Mouse (Mus musculus) mouse trophoblast stem cell (cell line): ENCODE data around the gene Tmem144.

ENCODE experiments used
- in situ Hi-C, 2 experiments: fragments of 300-500 bp; cut with MseI, MboI; formaldehyde crosslinking; loops; 2 replicates in 1 of 2; 3 replicates in 1 of 2; pipeline ENCODE4 v1.15.1; 2025

The Tmem144 gene

DNA sequence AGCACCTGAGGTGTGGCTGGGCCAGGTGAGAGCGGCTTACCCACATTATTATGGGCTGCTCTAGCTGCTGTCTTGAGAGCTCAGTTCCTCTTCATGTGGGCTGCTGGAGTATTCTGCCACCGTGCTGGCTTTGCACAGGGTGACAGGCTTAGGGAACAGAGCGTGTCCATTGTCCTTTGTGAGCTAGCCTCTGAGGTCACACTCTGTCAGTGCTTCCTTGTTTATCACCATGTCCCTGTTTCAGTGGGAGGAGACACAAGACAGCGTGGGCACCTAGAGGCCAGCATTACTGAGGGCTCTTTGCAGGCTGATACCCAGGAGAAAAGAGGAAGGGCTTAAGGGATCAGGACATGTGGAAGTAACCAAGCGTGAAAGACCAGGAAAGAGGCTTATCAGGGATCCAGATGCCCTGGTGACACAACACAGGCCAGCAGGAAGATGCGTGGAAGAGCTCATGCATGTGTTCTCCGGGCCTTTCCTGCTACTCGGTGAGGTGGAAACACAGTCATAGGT lies at the start of gene Tmem144:
Gene Tmem144 (minus strand): TSS at position 120 of the 513 bp plus-strand sequence.
- in situ Hi-C loops, result no loop called here

DNA sequence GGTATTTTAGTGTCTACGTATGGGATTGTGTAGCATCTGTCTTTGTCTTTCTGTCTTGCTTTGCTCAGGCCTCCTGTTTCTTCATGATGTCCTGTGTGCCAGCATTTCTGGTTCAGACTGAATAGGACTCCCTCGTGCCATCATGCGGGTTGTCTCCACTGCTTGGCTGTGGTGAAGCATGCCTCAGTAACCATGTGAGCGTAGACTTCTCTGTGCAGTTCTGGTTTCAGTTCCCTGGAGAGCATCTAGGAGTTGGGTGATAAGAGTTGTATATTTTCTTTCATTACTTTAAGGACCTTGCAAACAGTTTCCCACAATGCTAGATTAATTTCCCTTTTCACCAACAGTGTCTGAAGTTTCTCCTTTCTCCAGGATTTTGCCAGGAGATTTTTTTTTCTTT lies 49.2 kb upstream of the Tmem144 start:
- in situ Hi-C loops, result no loop called here

DNA sequence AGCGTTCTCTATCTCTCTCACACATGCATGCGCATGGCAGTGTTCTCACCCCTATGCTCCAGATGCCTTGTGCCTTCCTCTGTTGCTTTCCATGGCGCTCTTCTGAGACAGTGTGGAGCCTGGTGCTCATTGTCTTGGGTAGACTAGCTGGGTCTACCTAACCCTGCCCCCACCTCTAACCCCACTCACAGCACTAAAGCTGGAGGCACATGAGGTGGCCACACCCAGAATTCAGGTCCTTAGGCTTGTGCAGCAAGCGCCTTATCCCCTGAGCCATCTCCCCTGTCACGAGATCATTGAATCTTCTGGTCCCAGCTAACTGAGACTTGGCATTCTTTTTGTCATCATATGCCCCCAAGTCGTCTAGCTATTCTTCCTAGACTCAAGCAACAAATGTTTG lies 48.7 kb upstream of the Tmem144 start:
- in situ Hi-C loops, result no loop called here

DNA sequence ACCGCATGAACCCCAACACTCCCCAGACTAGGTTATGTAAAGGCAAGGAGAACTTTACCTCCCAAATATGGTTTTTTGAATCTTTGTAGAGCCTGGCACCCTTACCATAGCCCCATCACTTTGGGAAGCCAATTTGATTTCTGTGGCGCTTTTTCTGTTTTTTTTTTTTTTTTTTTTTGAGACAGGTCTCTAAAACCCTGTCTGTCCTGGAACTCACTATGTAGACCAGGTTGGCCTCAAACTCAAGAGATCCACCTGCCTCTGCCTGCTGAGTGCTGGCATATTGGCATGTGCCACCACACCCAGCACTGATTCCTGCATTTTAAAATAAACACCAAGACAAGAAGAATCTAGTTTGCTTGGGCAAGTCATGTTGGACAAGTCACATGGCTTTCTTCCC lies 47.9 kb upstream of the Tmem144 start:
- in situ Hi-C loops, result no loop called here

DNA sequence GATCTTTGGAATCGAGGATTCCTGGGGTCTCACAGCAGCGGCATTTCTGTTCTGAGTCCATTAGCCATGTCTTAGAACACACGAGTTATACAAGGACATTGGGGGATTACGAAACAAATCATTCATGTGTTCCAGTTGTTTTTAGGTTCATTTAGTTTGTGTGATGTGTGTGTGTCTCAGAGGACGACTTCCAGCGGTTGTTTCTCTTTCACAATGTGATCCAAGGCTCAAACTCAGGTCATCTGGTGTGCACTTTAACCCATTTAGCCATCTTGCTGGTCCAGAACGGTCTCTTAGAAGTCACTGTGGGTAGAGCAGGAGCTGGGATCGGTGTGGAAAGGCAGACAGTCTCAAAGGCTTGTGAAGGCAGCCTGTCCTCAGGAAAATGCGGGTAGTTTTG lies 47.3 kb upstream of the Tmem144 start:
- in situ Hi-C loops, result no loop called here

DNA sequence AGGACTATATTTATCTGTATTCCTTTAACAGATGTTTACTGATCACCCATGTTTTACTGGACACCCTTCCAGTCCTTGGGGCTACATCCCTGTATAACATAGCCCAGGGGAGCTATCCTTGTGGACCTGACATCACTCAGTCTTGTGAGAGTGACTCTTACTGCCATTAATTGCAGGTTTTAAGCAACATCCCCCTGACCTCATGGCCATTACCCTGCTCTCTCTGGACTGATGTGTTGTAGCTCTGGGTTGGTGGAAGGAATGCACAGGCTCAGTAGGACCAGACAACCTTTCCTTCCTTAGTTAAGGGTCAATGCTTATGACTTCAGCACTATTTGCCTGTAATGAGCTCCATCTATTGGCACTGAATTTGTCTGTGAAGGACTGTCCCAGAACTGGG lies 45.9 kb upstream of the Tmem144 start:
- in situ Hi-C loops, result no loop called here

DNA sequence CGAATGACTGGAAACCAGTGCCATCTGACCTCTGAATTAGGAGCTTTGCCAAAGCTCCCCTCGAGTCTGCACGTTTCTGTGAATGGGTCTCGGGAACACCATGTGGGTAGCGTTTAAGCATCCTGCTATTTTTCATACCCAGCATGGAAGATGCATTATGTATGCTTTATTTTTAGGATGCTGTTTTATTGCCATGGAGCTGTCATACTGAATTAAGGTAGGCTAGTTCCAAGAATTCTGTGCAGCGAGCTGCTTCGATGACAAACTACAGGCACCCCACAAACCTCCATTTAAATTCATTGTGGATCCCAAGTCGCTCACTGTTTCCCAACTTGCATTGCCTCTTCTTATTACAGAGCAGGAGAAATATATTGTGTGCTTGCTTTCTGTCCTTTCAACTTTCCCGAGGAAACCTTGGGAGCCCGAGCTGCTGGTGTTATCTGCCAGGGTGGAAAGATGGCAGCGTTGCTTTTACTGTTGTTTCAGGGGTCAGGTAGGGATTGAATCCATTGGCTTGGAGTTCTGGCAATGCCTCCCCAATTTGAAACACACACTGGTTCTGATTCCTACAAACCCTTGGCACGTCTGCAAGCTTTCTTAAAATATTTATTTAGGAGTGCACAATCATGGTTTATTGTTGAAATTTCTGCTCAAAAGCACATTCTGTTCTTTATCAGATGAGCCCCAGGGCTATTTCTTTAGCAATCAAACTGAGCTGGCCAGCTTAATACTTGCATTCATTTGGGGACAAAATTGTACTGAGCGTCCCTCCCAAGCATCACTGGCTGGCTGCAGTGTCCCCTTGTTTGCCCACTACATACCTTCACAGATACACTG lies 45.2 kb upstream of the Tmem144 start:
- in situ Hi-C loops, result no loop called here

DNA sequence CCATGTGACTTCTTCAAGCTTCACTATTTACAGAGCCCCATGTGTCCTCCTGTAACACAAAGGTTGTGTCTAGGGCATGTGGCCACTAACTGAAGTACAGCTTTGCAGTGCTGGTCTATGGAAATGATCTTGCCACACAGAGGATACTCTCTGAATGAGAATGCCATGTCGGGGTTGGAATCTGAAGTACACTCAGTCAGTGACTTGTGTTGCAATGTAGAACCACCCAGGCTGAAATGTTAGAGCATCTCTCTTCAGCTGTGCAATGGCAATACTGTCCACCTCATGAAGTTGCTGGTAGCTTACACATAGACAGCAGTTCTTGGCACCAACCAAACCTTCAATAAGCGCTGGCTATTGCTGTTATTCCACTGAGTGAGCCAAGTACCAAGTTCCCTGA lies 35.4 kb upstream of the Tmem144 start:
- in situ Hi-C loops, result loop anchor here in 1 of 2 experiments (5.0 kb wide), 1 partner anchor 169 kb away; no protein-coding TSS in a partner anchor

DNA sequence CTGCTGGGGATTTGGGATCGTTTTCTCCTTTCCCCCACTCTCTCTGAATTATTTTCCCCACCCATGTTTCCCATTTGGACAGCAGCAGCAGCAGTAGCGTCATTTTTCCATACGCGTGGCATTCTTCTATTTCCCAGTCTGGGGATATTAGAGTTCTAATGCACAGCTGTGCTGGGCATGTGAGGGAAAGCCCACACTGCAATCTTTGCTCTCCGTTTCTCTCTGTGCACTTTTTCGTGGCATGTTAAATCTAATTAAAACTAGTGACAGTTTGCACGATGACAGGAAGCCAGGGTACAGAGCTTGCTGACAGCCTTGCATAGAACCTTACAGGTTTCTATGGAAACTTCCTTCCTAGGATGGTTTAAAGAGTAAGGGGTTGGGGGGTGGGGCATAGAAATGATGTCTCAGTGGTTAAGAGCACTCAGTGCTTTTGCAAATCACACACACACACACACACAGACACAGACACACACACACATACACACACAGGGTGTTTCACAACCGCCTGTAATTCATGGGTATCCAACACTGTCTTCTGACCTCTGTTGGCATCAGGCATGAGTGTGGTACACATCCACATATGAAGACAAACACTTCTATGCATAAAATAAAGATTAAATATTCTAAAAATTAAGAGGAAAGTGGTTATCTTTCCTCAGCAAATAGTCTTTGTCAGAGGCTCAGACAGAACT lies 34.7 kb upstream of the Tmem144 start:
- in situ Hi-C loops, result loop anchor here in 1 of 2 experiments (5.0 kb wide), 1 partner anchor 170 kb away; no protein-coding TSS in a partner anchor

DNA sequence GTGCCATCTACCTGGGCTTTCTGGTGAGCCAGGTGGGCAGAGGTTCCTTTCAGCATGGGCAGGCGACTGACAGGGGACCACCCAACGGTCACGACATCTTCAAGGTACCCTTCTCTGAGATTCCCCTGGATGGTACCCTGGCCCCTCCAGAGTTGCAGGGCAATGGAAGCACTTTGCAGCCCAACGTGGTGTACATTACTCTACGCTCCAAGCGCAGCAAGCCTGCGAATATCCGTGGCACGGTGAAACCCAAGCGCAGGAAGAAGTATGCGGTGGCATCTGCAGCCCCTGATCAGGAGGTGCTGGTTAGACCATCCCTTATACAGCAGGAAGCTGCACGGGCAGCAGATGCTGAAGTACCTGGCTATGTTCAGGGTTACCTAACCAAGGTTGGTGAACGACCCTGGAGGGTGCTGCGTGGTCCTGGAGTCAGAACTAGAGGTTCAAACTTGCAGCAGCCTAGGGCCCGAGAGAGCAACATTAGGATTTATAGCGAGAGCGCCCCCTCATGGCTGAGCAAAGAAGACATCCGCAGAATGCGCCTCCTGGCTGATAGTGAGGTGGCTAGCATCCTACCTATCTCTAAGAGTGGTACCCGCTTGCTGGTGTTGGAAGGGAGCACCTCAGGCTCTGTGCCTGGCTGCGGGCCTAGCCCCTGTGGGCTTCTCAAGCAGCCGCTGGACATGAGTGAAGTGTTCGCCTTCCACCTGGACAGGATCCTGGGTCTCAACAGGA lies 34.0 kb upstream of the Tmem144 start:
- in situ Hi-C loops, result loop anchor here in 1 of 2 experiments (5.0 kb wide), 1 partner anchor 171 kb away; no protein-coding TSS in a partner anchor

DNA sequence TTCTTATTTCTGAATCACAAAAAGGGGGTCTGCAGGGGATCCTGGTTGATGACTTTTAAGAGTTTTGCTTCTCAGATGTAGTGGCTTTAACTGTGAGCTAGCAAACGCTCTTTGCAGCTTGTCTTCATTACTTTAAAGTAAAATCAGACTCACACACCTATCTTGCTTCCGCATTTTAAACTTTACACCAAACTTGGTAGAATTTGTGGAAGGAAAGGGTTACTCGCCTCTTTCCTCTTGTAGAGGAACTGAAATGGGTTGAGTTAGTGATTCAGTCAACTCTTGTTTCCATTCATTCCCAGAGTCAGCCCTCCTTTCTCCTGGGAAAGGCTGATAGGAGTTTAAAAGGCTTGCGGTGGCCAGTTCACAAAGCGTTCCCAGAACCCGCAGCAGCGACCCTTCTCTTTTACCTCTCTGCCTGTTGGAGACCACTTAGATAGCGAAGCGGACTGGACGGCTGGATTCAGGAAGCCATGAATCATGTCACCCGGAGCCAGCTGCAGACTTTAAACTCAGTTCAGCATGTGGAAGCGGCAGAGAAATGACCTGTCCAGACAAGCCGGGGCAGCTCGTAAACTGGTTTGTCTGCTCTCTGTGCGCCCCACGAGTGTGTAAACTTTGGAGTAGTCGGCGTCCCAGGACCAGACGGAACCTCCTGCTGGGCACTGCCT lies 33.2 kb upstream of the Tmem144 start:
- in situ Hi-C loops, result loop anchor here in 1 of 2 experiments (5.0 kb wide), 1 partner anchor 171 kb away; no protein-coding TSS in a partner anchor

DNA sequence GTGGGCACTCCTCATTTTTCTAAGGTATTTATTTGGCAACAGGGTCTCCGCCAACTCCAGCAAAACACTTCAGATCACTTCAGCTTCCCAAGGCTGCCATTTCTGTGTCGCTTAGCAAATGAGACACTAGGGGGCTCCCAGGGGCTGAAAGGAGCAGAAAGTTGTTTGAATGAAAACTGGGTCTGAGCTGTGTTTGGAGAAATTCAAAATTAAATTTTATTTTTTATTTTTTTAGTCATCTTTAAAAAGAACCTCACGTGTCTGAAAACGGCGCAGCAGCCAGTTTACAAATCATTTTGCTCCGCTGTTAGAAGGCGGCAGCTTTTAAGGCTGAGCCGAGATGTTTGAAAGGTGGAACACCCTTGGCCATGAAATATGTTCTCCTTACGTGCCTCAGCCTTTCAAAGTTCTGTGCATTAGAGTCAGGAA lies 32.2 kb upstream of the Tmem144 start:
- in situ Hi-C loops, result loop anchor here (5.0 kb wide), 1 partner anchor 173 kb away; no protein-coding TSS in a partner anchor

DNA sequence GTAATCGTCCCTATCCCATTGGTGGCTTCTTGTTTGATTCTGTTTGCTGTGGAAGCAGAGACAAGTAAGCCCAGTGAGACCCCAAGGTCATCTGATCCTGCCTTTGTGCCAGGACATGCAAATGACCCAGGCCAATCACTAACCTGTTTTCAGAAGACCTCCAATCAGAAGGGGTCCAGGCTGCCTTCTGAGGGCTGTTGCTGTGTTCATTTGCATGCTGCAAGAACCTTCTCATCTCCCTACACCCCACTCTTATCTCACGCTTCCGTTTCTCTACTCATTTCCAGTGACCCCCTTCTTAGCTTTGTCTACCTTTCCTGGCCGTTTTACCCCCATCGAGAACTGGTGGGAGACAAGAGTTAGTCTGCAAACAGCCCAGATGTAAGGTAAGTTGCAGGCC lies 31.7 kb upstream of the Tmem144 start, which contains the start of gene Fam198b:
Gene Fam198b (plus strand): TSS at position 229 of the 400 bp plus-strand sequence.
- in situ Hi-C loops, result loop anchor here in 1 of 2 experiments (5.0 kb wide), 1 partner anchor 173 kb away; no protein-coding TSS in a partner anchor

DNA sequence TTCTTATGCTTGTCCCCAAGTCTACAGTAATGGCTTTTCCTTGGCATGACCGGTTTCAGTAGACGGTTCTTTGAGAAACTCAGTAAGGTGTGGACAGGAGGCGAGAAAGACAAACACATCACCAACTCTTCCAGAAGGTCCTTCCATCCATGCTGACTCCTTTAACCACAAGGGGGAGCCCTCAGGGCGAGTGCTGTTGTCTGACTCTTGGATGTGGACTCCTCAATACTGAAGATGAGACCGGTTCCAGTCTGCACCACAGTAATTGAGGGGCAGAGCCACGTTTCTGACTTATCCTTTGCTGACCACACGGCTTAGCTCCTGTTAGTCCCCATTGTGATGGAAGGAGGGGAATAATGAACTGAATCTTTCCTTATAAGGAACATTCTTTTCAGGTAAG lies 30.5 kb upstream of the Tmem144 start:
- in situ Hi-C loops, result loop anchor here in 1 of 2 experiments (5.0 kb wide), 1 partner anchor 174 kb away; no protein-coding TSS in a partner anchor

DNA sequence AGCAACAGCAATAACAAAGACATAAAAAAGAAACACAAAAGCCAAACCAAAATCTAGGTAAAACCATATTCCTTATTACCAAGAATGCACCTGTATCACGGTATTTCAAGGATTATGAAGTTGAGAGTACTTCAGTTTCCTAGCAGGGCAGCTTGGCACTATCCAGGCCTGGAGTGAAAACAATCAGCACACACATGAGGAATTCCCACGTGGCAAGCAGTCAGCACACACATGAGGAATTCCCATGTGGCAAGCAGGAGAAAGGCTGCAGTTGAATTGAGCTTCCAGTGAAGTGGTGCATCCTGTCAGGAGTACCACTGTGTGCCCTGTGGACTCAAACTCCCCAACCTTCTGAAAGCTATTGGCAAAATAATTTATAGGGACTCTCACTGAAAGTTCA lies 29.1 kb upstream of the Tmem144 start:
- in situ Hi-C loops, result loop anchor here in 1 of 2 experiments (5.0 kb wide), 1 partner anchor 176 kb away; no protein-coding TSS in a partner anchor

DNA sequence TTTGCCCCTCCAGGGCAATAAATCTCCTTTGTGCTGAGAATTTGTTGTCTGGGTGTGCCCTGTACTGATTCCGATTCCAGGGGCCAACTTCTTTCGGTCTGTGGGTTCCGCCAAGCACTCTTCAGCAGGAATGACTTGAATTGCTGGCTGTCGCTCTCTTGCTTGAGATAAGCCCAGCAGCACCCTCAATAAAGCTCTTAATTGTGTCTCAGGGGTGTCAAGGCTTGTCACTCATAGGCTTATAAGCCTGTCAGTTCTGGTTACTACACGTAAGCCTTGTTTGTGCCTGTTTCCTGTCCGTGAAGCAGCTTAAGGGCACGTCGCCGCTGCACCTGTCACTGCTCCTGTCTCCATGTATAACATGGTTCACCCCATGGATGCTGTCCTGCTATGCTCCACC lies 26.7 kb upstream of the Tmem144 start:
- in situ Hi-C loops, result no loop called here

DNA sequence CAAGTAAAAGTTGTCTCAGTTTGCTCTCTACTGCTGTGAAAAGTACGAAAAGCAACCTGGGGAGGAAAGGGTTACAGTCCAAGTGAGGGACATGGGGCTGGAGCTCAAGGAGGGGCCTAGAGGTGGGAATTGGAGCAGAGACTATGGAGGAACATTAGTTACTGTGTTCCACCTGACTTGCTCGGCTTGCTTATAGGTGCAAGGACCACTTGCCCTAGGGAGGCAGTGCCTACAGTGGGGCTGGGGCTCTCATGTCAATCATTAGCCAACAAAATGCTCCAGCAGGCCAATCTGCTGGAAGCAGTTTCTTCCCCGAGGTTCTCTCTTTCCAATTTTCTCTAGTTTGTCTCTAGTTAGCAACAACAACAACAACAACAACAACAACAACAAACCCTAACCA lies 25.8 kb upstream of the Tmem144 start:
- in situ Hi-C loops, result no loop called here

DNA sequence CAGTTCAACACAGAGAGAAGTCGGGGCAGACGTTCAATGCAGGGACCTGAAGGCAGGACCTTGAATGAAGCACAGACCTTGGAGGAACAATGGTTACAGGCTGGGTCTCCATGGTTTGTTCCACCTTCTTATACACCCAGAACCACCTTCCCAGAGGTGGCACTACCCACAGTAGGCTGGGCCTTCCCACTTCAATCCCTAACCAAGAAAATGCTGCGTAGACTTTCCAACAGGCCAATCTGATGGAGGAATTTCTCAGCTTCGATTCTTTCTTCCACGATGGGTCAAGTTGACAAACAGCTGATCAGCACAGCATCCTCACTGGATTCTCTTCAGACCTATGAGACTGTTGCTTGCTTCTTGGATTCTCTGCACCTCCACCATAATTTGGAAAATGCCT lies 22.9 kb upstream of the Tmem144 start:
- in situ Hi-C loops, result no loop called here

DNA sequence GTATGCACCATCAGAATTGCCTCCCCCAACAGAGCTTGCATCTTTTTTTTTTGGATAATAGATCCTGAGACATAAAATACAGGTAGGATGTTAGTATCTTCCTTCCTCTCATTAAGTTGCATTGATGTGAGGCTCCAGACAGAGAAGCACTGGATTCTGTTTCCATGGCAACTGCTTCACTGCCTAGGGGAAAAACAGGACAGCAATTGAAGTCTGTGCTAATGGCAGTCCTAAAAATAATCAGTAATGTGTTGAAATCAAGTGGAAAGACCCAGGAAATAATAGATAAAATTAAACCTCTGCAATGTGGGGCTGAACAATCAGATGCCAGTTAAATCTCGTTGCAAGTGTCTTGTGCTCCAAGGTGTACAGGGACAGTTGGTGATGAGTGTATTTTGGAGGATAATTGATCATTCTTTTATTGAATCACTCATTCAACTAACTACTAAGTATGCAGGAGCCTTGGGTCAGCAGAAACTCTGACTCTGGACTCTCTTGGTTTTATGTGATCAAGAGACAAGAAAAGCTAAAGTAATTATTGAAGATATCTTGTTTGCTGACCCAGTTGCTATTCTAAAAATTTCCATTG lies 14.6 kb upstream of the Tmem144 start:
- in situ Hi-C loops, result no loop called here

DNA sequence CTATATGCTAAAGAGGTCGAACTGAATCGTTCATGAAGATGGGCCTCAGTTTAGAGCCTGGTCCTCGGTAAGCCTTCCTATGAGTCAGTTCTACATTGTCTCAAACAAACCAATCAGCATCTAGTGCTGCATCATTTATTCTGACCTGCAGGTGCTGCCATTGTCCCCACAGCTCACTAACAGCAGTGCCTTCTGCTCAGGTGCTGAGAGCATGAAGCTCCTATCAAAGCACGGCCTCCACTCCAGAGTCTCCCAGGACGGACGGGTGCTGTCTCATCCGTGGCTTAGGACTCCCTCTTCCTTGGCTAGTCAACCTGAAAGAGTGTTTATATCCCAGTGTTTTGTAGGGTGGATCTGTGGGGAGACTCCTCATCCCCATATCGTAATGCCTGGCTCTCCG lies 14.0 kb upstream of the Tmem144 start:
- in situ Hi-C loops, result no loop called here
